Mouse (Mus musculus) bone marrow, adult 2 months (tissue): ENCODE data around the gene Tmem182.

Experiments used
- CTCF ChIP-seq: fragments of 200-500 bp; IDR thresholded peaks from 2 replicates; pipeline ENCODE4 v1.5.1; 2011; ENCODE audit warnings: low read length, control low read depth; ENCODE audit not compliant: control insufficient read depth, insufficient read depth
- POLR2A ChIP-seq: fragments of 200-500 bp; IDR thresholded peaks from 2 replicates; pipeline ENCODE4 v1.6.1; 2011; ENCODE audit warnings: low read depth, mild to moderate bottlenecking, control low read depth, low read length, borderline replicate concordance; ENCODE audit not compliant: control insufficient read depth

- TF ChIP-seq CTCF = no peak
- TF ChIP-seq POLR2A = no peak
Observed at GRCm38 (mm10) chr1:40824936-40825335, 19.5 kb downstream of the Tmem182 start.
